Mouse (Mus musculus) midbrain, embryonic 11.5 days (tissue): ENCODE data around the gene Eef1g. TPM values are rescaled to one million over a fixed set of nuclear protein-coding genes. Genes with fewer than 3 reads are reported as not detected.

ENCODE experiments used
- ATAC-seq: fragments of 200-750 bp; cut with Nextera tagmentation; 2 replicates; pipeline ENCODE4 v1.8.0; 2017; ENCODE audit warnings: moderate TSS enrichment, moderate library complexity; ENCODE audit not compliant: low FRiP score
- DNase-seq: peaks from one replicate; pipeline ENCODE4 v3.0.0; 2015; ENCODE audit warnings: low spot score; ENCODE audit errors: missing footprints
- H3K27ac ChIP-seq: fragments of 300-500 bp; sonication (generic); 2 replicates; pipeline ENCODE4 v1.5.1; 2014; ENCODE audit warnings: low read depth, low read length
- H3K27me3 ChIP-seq: fragments of 300-500 bp; sonication (generic); 2 replicates; pipeline ENCODE4 v1.6.1; 2014; ENCODE audit warnings: mild to moderate bottlenecking, low read length, moderate library complexity, mixed read lengths; ENCODE audit not compliant: control insufficient read depth, insufficient read depth
- H3K36me3 ChIP-seq: fragments of 300-500 bp; sonication (generic); 2 replicates; pipeline ENCODE4 v1.6.1; 2014; ENCODE audit warnings: mild to moderate bottlenecking, low read length, moderate library complexity, mixed read lengths; ENCODE audit not compliant: control insufficient read depth, insufficient read depth
- H3K4me1 ChIP-seq: fragments of 300-500 bp; sonication (generic); 2 replicates; pipeline ENCODE4 v1.6.1; 2014; ENCODE audit warnings: low read length; ENCODE audit not compliant: control insufficient read depth, insufficient read depth
- H3K4me2 ChIP-seq: fragments of 300-500 bp; sonication (generic); 2 replicates; pipeline ENCODE4 v1.6.1; 2014; ENCODE audit warnings: mild to moderate bottlenecking, moderate library complexity
- H3K4me3 ChIP-seq: fragments of 300-500 bp; sonication (generic); 2 replicates; pipeline ENCODE4 v1.5.1; 2014; ENCODE audit warnings: low read depth, low read length
- H3K9ac ChIP-seq: fragments of 300-500 bp; sonication (generic); 2 replicates; pipeline ENCODE4 v1.6.1; 2014; ENCODE audit warnings: low read length
- H3K9me3 ChIP-seq: fragments of 300-500 bp; sonication (generic); 2 replicates; pipeline ENCODE4 v1.6.1; 2016; ENCODE audit warnings: low read length; ENCODE audit not compliant: control insufficient read depth
- WGBS: fragments of 180-500 bp; shearing (Covaris S2); extraction: QIAGEN DNeasy Blood & Tissue Kit; methylation state at CpG from one replicate; pipeline ENCODE4 v1.1.7; 2014; 5-methylcytosine and 5-hydroxymethylcytosine counted together
- polyA plus RNA-seq: library from polyadenylated mRNA; unstranded; fragments of >200 nt; fragmentation: Nextera tagmentation; extraction: Ambion mirVana; gene quantifications from 2 replicates; pipeline ENCODE4 v1.2.1, GENCODE M21; 2014

Gene Eef1g
- polyA plus RNA-seq, 1 experiment from 2014 or later, result 435 TPM

GRCm38 (mm10) chr19:8975491-8975890, 8.7 kb downstream of the Eef1g start:
- Histone ChIP-seq H3K4me3 (no peak overlapping the region), H3K36me3 (peaks cover 39% of the 10 kb centered on the region), H3K4me2 (no peak overlapping the region), H3K27ac (no peak overlapping the region), H3K9ac (no peak overlapping the region), H3K27me3 (no peaks in the 10 kb centered on the region), H3K4me1 (no peaks in the 10 kb centered on the region), H3K9me3 (no peaks in the 10 kb centered on the region)
- ATAC-seq (no peak), DNase-seq (no peak)
- WGBS, result 95% methylated on average over 2 of the region's 2 CpGs

- ATAC-seq (peak; percentile 72), DNase-seq (no peak)
- no peak overlapping the region for H3K4me3 ChIP-seq
- no peak overlapping the region for H3K27ac ChIP-seq
- H3K36me3 ChIP-seq, result peaks cover 33% of the 10 kb centered on the region
- H3K9ac ChIP-seq, result no peak overlapping the region
- no peaks in the 10 kb centered on the region for H3K27me3 ChIP-seq
- no peaks in the 10 kb centered on the region for H3K9me3 ChIP-seq
- 63% methylated on average over 3 of the region's 3 CpGs for WGBS
- no peaks in the 10 kb centered on the region for H3K4me1 ChIP-seq
- no peak overlapping the region for H3K4me2 ChIP-seq
Observed at GRCm38 (mm10) chr19:8976535-8976934, 9.7 kb downstream of the Eef1g start.

GRCm38 (mm10) chr19:8980771-8981170, 13.9 kb downstream of the Eef1g start:
- peaks cover 16% of the 10 kb centered on the region for H3K36me3 ChIP-seq
- no peak overlapping the region for H3K9ac ChIP-seq
- ATAC-seq, result no peak
- H3K27ac ChIP-seq, result no peak overlapping the region
- H3K9me3 ChIP-seq, result no peaks in the 10 kb centered on the region
- H3K4me3 ChIP-seq, result no peak overlapping the region
- H3K4me1 ChIP-seq, result peaks cover 16% of the 10 kb centered on the region
- no peaks in the 10 kb centered on the region for H3K27me3 ChIP-seq
- DNase-seq, result no peak
- 60% methylated on average over 5 of the region's 5 CpGs for WGBS
- no peak overlapping the region for H3K4me2 ChIP-seq

GRCm38 (mm10) chr19:8981450-8982168, 14.8 kb downstream of the Eef1g start:
- no peak overlapping the region for H3K4me2 ChIP-seq
- H3K27ac ChIP-seq, result no peak overlapping the region
- DNase-seq (no peak), ATAC-seq (no peak)
- WGBS, result 90% methylated on average over 2 of the region's 2 CpGs
- peaks cover 16% of the 10 kb centered on the region for H3K36me3 ChIP-seq
- no peak overlapping the region for H3K4me3 ChIP-seq
- H3K4me1 ChIP-seq, result peaks cover 16% of the 10 kb centered on the region
- H3K9ac ChIP-seq, result no peak overlapping the region
- H3K9me3 ChIP-seq, result no peaks in the 10 kb centered on the region
- H3K27me3 ChIP-seq, result no peaks in the 10 kb centered on the region

GRCm38 (mm10) chr19:8982303-8983149, 15.7 kb downstream of the Eef1g start:
- no peak overlapping the region for H3K27ac ChIP-seq

GRCm38 (mm10) chr19:8983150-8983650, 16.4 kb downstream of the Eef1g start:
- no peak for DNase-seq
- Histone ChIP-seq H3K36me3 (peaks cover 12% of the 10 kb centered on the region), H3K4me3 (no peak overlapping the region), H3K27ac (no peak overlapping the region), H3K27me3 (peaks cover 6% of the 10 kb centered on the region), H3K4me2 (no peak overlapping the region), H3K9ac (no peak overlapping the region), H3K4me1 (peaks cover 16% of the 10 kb centered on the region), H3K9me3 (no peaks in the 10 kb centered on the region)
- ATAC-seq, result no peak
- 57% methylated on average over 4 of the region's 4 CpGs for WGBS

More at GRCm38 (mm10) chr19:8982303-8983149, 15.7 kb downstream of the Eef1g start:
- H3K9ac ChIP-seq, result no peak overlapping the region
- no peak overlapping the region for H3K4me3 ChIP-seq
- no peak for DNase-seq
- H3K36me3 ChIP-seq, result peaks cover 15% of the 10 kb centered on the region
- WGBS, result 61% methylated on average over 5 of the region's 5 CpGs
- peaks cover 16% of the 10 kb centered on the region for H3K4me1 ChIP-seq
- H3K27me3 ChIP-seq, result no peaks in the 10 kb centered on the region
- no peak for ATAC-seq
- H3K4me2 ChIP-seq, result no peak overlapping the region
- no peaks in the 10 kb centered on the region for H3K9me3 ChIP-seq

GRCm38 (mm10) chr19:8984255-8984868, 17.5 kb downstream of the Eef1g start:
- Histone ChIP-seq H3K9me3 (no peaks in the 10 kb centered on the region), H3K27me3 (peaks cover 15% of the 10 kb centered on the region), H3K36me3 (peaks cover 2% of the 10 kb centered on the region; the same call in 1 of the 2 replicates), H3K27ac (peak overlapping the region; percentile 1; the same call in 1 of the 2 replicates), H3K4me3 (no peak overlapping the region), H3K9ac (no peak overlapping the region), H3K4me2 (peak overlapping the region; percentile 22; the same call in 1 of the 2 replicates), H3K4me1 (peaks cover 22% of the 10 kb centered on the region)
- WGBS, result 5% methylated on average over 7 of the region's 7 CpGs
- ATAC-seq (peak; percentile 88), DNase-seq (peak; percentile 95)

GRCm38 (mm10) chr19:8985891-8986290, 19.1 kb downstream of the Eef1g start:
- ATAC-seq, result no peak

More at GRCm38 (mm10) chr19:8985891-8986290, 19.1 kb downstream of the Eef1g start:
- DNase-seq, result peak; percentile 80
- Histone ChIP-seq H3K4me2 (no peak overlapping the region), H3K4me1 (peaks cover 29% of the 10 kb centered on the region), H3K36me3 (no peaks in the 10 kb centered on the region), H3K4me3 (no peak overlapping the region), H3K27me3 (peaks cover 20% of the 10 kb centered on the region), H3K9ac (no peak overlapping the region), H3K27ac (no peak overlapping the region), H3K9me3 (no peaks in the 10 kb centered on the region)
- 78% methylated on average over 5 of the region's 5 CpGs for WGBS
